Mouse (Mus musculus) neutrophil, adult 5-6 weeks (primary cell): ENCODE results near the gene Brsk1. TPM values are rescaled to one million over a fixed set of nuclear protein-coding genes. Genes with fewer than 3 reads are reported as not detected.

Source experiments
- ATAC-seq: fragments of 151-379, 151-347 bp; 2 replicates; pipeline ENCODE4 v1.8.0; 2017; ENCODE audit warnings: mild to moderate bottlenecking, moderate TSS enrichment; ENCODE audit not compliant: insufficient number of reproducible peaks, poor library complexity, low FRiP score, severe bottlenecking; ENCODE audit errors: extremely low read depth
- total RNA-seq: library from RNA; stranded (forward); fragments of 200-1000 nt; gene quantifications from 2 replicates; pipeline ENCODE4 v1.2.3, GENCODE M21; 2017

Gene Brsk1
- total RNA-seq, 1 experiment from 2014 or later = not detected

- peak; percentile 54 for ATAC-seq
These were observed 33.1 kb downstream of the Brsk1 start for GRCm38 (mm10) chr7:4723508-4723907.

DNA sequence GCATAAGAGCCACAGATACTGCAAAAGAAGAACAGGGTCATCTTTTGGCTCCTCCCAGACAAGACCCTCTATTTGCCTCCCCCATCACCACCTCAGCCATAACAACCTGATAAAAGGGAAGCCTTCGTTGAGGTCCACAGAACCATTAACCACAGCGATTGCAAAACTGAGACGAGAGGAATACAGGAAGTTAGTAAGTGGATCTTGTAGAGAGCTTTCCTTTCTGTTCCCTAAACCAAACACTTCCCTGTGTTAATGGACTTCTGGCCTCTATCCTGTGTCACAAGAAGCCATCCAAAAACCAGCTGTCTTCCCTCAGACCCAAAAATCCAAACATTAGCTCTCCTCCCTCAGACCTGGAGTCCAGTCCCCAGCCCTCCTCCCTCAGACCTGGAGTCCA lies 34.0 kb downstream of the Brsk1 start:
- ATAC-seq = peak; percentile 73; the same call in 1 of the 2 replicates

- no peak for ATAC-seq
These were observed 34.8 kb downstream of the Brsk1 start, which contains the start of gene Tmem150b for GRCm38 (mm10) chr7:4725169-4725568. Gene Tmem150b, minus strand, starts transcription at chr7:4725249.

GRCm38 (mm10) chr7:4731090-4731489 lies 40.7 kb downstream of the Brsk1 start:
- 0 out of 2 replicates have a peak, but pooled peaks have one; percentile 23 for ATAC-seq

DNA sequence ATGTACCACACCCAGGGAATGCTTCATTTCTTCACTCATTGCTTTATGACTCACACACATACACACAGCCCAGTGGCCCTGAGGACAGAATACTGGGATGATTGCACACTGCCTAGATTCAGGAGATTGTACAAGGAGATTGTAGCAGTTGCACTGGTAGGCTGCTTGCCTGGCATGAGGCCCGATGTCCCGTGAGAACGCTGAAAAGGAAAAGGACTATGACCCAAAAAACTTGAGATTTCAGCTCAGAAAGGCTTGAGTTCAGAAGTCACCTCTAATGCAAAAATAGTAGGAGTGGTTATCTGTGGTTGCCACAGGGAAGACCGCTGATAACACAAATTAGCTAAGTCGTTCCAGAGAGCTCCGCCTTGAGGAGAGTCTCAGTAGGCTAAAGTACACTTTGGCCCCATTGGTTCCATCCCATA lies 42.6 kb downstream of the Brsk1 start:
- ATAC-seq = no peak

- ATAC-seq = no peak
These were observed 48.7 kb downstream of the Brsk1 start for GRCm38 (mm10) chr7:4739041-4739543.

DNA sequence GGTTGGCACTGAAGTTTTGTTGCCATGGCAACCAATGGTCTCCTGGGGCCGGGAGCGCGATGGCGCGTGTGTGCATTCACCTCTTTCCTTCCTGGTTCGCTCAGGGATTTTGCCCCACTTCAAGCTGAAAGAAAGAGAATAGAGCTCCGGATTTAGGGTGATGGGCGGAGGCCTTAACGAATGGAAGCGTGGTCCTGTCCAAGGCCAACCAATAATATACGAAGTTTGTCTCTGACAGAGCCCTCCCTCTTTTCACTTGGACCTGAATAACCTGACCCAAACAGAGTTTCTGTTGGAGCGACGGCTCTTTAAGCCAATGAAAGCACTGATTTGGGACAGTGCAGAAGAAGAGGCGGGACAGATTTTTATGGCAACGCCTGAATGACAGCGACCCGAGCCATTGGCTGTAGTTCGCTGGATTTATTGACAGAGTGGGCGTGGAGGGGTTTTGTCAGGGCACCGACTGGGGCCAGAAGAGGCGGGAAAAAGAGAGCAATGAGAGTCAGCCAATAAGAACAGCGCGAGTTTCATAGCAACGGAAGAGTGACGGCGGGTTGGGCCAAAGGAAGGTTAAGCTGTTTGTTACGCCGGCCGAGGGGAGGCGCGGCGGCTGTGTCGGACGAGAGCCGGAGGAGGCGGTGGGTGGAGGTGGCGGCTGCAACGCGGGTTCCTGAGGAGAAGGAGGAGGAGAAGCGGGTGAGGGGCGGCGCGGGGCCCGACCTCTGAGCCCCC lies 49.3 kb downstream of the Brsk1 start, which contains the start of gene Kmt5c:
TSS of gene Kmt5c (plus strand) at position 572 of the 732 bp plus-strand sequence.
- ATAC-seq = peak; percentile 91

GRCm38 (mm10) chr7:4740309-4740727 lies 49.9 kb downstream of the Brsk1 start:
- no peak for ATAC-seq

DNA sequence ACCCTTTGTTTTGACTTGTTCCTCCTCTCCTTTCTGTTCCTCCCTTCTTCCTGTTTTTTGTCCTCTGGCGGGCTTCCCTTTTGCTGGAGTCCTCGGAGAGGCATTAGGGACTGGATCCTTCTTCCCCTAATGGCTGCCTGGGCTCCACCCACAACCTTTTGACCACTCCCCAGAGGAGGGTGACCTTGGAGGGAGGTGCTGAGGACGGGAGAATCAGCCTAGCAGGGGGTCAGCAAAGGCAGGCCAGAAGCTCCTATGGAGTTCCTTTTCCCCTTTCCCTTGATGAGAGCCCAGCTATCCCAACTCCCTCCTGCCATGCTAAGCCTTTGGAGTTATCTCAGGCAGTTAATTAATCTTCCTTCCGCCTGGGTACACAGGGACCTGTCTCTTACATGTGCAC lies 50.7 kb downstream of the Brsk1 start:
- no peak for ATAC-seq

DNA sequence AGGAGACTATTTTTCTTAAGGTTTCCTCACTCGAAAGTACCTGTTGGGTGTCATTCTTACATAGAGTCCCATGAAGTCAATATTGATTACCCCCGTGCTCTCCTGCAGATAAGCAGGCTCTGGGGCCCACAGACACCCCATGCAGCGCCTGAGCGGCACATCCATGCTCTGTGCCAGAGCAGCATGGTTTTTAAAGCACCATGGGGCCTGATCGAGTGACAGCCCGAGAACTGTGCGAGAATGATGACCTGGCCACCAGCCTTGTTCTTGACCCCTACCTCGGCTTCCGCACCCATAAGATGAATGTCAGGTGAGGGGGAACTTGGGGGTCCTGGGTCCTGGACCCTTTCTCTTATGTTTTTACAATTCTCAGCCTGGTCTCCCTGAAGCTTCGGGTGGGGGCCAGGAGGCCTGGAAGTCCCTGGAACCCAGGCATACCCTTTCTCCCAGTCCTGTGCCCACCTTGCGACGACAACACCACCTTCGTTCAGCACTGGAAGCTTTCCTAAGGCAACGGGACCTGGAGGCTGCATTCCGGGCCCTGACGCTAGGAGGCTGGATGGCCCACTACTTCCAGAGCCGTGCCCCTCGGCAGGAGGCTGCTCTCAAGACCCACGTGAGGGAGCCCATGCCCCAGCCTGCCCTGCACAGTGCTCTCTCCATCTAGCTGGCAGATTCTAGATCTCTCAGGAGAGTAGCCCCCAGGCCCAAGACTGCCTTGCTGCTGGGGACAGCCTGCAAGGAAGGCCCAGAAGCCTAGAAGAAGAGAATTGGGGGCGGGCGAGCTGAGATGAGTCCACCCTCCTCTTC lies 51.5 kb downstream of the Brsk1 start:
- no peak for ATAC-seq

GRCm38 (mm10) chr7:4742482-4742819 lies 52.0 kb downstream of the Brsk1 start:
- no peak for ATAC-seq

DNA sequence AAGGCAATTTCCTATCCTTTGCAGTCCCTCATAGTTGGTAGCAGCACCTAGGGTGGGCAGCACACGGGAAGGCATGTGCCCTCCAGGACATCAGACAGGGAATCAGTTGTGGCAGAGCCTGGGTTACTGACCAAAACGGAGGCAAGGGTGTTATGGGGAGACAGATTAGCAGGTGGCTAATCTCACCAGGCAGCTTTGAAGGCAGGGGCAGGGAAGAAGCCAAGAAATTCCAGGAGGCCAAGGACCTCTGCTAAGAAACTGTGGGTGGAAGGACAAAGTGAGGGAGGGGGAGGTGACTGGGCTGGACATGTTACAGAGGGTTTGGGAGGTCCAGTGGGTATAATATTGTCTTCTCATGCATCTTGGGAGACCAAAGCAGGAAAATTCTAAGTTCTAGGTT lies 53.0 kb downstream of the Brsk1 start:
- ATAC-seq = no peak

DNA sequence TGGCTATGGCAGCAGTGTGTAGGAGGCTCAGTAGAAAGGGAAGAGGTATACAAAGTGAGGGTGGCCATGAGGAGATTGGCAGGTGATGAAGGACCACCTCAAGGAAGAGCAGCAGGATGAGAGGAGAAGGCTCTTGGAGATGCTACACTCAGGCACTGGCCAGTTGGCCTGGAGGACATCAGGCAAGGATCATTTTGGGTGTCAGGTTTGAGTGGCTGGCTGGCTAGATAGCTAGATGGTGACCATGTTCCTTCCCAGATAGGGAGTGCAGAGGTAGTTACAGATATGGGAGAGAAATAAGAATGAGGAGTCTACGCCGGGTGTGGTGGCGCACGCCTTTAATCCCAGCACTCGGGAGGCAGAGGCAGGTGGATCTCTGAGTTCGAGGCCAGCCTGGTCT lies 54.5 kb downstream of the Brsk1 start:
- no peak for ATAC-seq

GRCm38 (mm10) chr7:4746326-4746980 lies 56.0 kb downstream of the Brsk1 start:
- no peak for ATAC-seq

- no peak for ATAC-seq
These were observed 56.9 kb downstream of the Brsk1 start for GRCm38 (mm10) chr7:4747156-4747899.

- no peak for ATAC-seq
These were observed 57.9 kb downstream of the Brsk1 start for GRCm38 (mm10) chr7:4748321-4748720.

GRCm38 (mm10) chr7:4749169-4749568 lies 58.8 kb downstream of the Brsk1 start:
- ATAC-seq = no peak

GRCm38 (mm10) chr7:4751971-4752820 lies 61.8 kb downstream of the Brsk1 start:
- no peak for ATAC-seq
